Mouse (Mus musculus): ENCODE data around the gene Pip5k1c. TPM values are rescaled to one million over a fixed set of nuclear protein-coding genes. Genes with fewer than 3 reads are reported as not detected.

Pip5k1c gene
- polyA plus RNA-seq, 1 experiment from 2014 or later = 76.4 TPM

DNA sequence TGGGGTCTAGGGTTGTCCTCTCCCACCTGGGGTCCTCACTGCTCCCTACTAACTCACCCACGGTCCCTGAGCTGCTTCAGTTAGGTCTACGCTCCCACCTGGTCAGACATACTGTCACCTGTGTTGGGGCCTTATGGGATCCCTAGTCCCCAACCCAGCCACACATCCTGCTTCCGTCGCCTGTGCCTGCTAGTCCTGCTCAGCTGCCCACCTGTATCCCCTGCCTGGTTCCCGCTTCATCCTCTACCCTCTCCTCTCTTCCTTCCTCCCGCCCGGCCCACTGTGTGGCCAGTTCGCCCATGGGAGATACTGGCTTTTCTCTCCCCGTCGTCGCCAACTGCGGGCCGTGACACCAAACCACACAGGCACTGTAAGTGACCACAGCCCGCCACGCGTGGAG, 22.8 kb downstream of the Pip5k1c start:
- no peak overlapping the region for H3K9ac ChIP-seq (ENCODE audit: low read length)
- DNase-seq (ENCODE audit: low spot score) (no peak), ATAC-seq (no peak)
- no peaks in the 10 kb centered on the region for H3K9me3 ChIP-seq (replicated peaks; ENCODE audit: control insufficient read depth, low read length)
- no peak overlapping the region for H3K4me2 ChIP-seq (ENCODE audit: low read length)
- peaks cover 9% of the 10 kb centered on the region for H3K4me1 ChIP-seq (ENCODE audit: control insufficient read depth, insufficient read depth, low read length)
- 93% methylated on average over 16 of the region's 16 CpGs for WGBS
- H3K27me3 ChIP-seq (replicated peaks; ENCODE audit: control insufficient read depth, insufficient read depth, low read length) = no peaks in the 10 kb centered on the region
- H3K4me3 ChIP-seq (ENCODE audit: low read depth, low read length) = no peak overlapping the region
- H3K27ac ChIP-seq (ENCODE audit: low read depth, low read length) = no peak overlapping the region
- peaks cover 77% of the 10 kb centered on the region for H3K36me3 ChIP-seq (ENCODE audit: control insufficient read depth, insufficient read depth, low read length)

- Histone ChIP-seq H3K9me3 (replicated peaks; ENCODE audit: control insufficient read depth, low read length) (no peaks in the 10 kb centered on the region), H3K9ac (ENCODE audit: low read length) (peak overlapping the region; percentile 1; the same call in 1 of the 2 replicates), H3K4me1 (ENCODE audit: control insufficient read depth, insufficient read depth, low read length) (peaks cover 9% of the 10 kb centered on the region), H3K4me2 (ENCODE audit: low read length) (no peak overlapping the region), H3K27me3 (replicated peaks; ENCODE audit: control insufficient read depth, insufficient read depth, low read length) (no peaks in the 10 kb centered on the region), H3K36me3 (ENCODE audit: control insufficient read depth, insufficient read depth, low read length) (peaks cover 67% of the 10 kb centered on the region), H3K4me3 (ENCODE audit: low read depth, low read length) (no peak overlapping the region), H3K27ac (ENCODE audit: low read depth, low read length) (no peak overlapping the region)
- ATAC-seq = no peak
- 38% methylated on average over 16 of the region's 16 CpGs for WGBS
- no peak for DNase-seq (ENCODE audit: low spot score)
Measured at GRCm38 (mm10) chr10:81316338-81317060, 23.7 kb downstream of the Pip5k1c start.

- no peak overlapping the region for H3K27ac ChIP-seq (ENCODE audit: low read depth, low read length)
- 16% methylated on average over 17 of the region's 20 CpGs for WGBS
- H3K4me3 ChIP-seq (ENCODE audit: low read depth, low read length) = no peak overlapping the region
- no peak for ATAC-seq
- no peak overlapping the region for H3K4me2 ChIP-seq (ENCODE audit: low read length)
- no peaks in the 10 kb centered on the region for H3K9me3 ChIP-seq (replicated peaks; ENCODE audit: control insufficient read depth, low read length)
- peak; percentile 29 for DNase-seq (ENCODE audit: low spot score)
- H3K9ac ChIP-seq (ENCODE audit: low read length) = peak overlapping the region; percentile 1; the same call in 1 of the 2 replicates
- H3K36me3 ChIP-seq (ENCODE audit: control insufficient read depth, insufficient read depth, low read length) = peaks cover 62% of the 10 kb centered on the region
- no peaks in the 10 kb centered on the region for H3K27me3 ChIP-seq (replicated peaks; ENCODE audit: control insufficient read depth, insufficient read depth, low read length)
- H3K4me1 ChIP-seq (ENCODE audit: control insufficient read depth, insufficient read depth, low read length) = peaks cover 9% of the 10 kb centered on the region
Measured at GRCm38 (mm10) chr10:81317273-81317672, 24.5 kb downstream of the Pip5k1c start.

DNA sequence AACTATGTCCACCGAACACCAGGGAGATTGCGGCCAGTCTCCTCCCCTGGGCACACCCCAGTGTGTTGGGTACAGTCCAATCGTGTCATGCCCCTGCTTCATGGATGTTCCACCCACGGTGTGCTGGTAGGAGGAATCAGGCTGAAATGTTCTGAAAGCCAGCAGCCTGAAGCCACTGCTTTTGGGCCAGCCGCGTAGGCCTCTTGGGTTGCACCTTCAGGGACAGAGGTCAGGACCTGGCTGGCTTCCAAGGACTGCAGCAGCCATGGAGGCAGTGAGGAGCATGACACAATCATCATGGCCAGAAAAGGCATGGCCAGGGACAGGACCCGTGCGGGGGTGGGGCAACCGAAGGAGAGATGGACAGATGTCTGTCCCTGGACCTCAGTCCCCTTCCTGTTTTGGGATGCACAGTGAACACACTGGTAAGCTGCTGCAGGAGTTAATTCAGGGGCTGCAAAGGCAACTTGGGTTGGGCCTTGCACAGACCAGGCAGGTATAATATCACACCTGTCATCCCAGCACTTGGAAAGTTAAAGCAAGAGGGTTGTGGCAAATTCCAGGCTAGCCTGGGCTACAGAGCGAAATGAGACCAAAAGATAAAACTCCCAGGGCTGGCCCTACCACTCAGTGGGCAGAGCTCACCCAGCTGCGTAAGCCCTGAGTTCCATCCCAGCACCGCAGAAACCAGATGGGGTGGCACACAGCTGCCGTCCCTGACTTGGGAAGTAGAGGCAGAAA, 26.0 kb downstream of the Pip5k1c start:
- WGBS = 93% methylated on average over 13 of the region's 13 CpGs
- Histone ChIP-seq H3K27ac (ENCODE audit: low read depth, low read length) (no peak overlapping the region), H3K4me3 (ENCODE audit: low read depth, low read length) (no peak overlapping the region), H3K4me2 (ENCODE audit: low read length) (no peak overlapping the region; the same call in 1 of the 2 replicates), H3K4me1 (ENCODE audit: control insufficient read depth, insufficient read depth, low read length) (peaks cover 9% of the 10 kb centered on the region), H3K9me3 (replicated peaks; ENCODE audit: control insufficient read depth, low read length) (no peaks in the 10 kb centered on the region), H3K9ac (ENCODE audit: low read length) (peak overlapping the region; percentile 59; the same call in 1 of the 2 replicates), H3K36me3 (ENCODE audit: control insufficient read depth, insufficient read depth, low read length) (peaks cover 62% of the 10 kb centered on the region), H3K27me3 (replicated peaks; ENCODE audit: control insufficient read depth, insufficient read depth, low read length) (no peaks in the 10 kb centered on the region)
- ATAC-seq (no peak), DNase-seq (ENCODE audit: low spot score) (no peak)

- Histone ChIP-seq H3K4me3 (ENCODE audit: low read depth, low read length) (peak overlapping the region; percentile 93), H3K36me3 (ENCODE audit: control insufficient read depth, insufficient read depth, low read length) (peaks cover 62% of the 10 kb centered on the region), H3K27me3 (replicated peaks; ENCODE audit: control insufficient read depth, insufficient read depth, low read length) (no peaks in the 10 kb centered on the region), H3K9ac (ENCODE audit: low read length) (peak overlapping the region; percentile 59), H3K4me2 (ENCODE audit: low read length) (peak overlapping the region; percentile 70), H3K4me1 (ENCODE audit: control insufficient read depth, insufficient read depth, low read length) (peaks cover 9% of the 10 kb centered on the region), H3K9me3 (replicated peaks; ENCODE audit: control insufficient read depth, low read length) (no peaks in the 10 kb centered on the region), H3K27ac (ENCODE audit: low read depth, low read length) (peak overlapping the region; percentile 91; the same call in 1 of the 2 replicates)
- WGBS = 43% methylated on average over 8 of the region's 8 CpGs
- no peak for ATAC-seq
- DNase-seq (ENCODE audit: low spot score) = no peak
Measured at GRCm38 (mm10) chr10:81319330-81319699, 26.6 kb downstream of the Pip5k1c start.

- Histone ChIP-seq H3K27me3 (replicated peaks; ENCODE audit: control insufficient read depth, insufficient read depth, low read length) (no peaks in the 10 kb centered on the region), H3K27ac (ENCODE audit: low read depth, low read length) (peak overlapping the region; percentile 91), H3K4me1 (ENCODE audit: control insufficient read depth, insufficient read depth, low read length) (peaks cover 9% of the 10 kb centered on the region), H3K4me3 (ENCODE audit: low read depth, low read length) (peak overlapping the region; percentile 93), H3K36me3 (ENCODE audit: control insufficient read depth, insufficient read depth, low read length) (peaks cover 62% of the 10 kb centered on the region), H3K9ac (ENCODE audit: low read length) (peak overlapping the region; percentile 59), H3K4me2 (ENCODE audit: low read length) (peak overlapping the region; percentile 70), H3K9me3 (replicated peaks; ENCODE audit: control insufficient read depth, low read length) (no peaks in the 10 kb centered on the region)
- DNase-seq (ENCODE audit: low spot score) (peak; percentile 99), ATAC-seq (peak; percentile 0; the same call in 1 of the 2 replicates)
- 2% methylated on average over 38 of the region's 38 CpGs for WGBS
Measured at GRCm38 (mm10) chr10:81319741-81320549, 27.2 kb downstream of the Pip5k1c start.

DNA sequence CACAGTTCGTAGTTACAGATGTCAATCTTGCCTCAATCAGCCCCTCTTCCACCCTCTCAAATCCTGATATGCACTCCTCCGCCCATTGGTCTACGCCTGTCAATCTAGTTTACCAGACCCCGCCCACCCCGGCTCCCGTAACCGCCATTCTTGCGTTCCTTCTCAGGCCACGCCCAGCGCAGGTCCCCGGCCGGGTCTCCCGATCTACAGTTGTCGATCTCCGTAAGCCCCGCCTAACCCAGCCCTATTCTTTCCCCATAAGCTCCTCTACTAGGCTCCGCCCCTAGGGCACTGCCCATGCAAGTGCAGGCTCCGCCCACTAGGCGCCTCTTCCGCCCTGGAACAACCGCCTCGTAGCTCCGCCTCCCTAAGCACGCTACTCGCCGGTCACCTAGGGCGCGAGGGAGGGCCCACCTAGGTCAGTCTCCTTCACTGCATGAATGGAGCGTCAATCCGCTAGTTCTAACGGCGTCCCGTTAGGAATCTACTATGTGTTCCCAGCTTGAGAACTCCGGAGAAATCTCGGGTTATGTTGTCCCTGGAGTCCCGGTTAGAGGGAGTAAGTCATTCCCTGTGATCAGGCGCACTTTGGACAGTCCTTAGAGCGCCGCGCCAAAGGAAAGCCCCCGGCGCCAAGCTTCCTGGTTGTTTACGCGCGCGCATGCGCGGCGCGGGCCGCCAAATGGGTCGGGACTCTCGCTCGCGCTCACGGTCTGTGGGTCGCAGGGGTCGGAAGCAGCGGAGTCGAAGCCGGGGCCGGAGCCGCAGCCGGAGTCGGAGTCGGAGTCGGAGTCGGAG, 28.0 kb downstream of the Pip5k1c start, which contains the start of gene Cactin:
Gene Cactin, plus strand, starts transcription at position 554 of the 798 bp plus-strand sequence.
- peak; percentile 93 for ATAC-seq
- H3K36me3 ChIP-seq (ENCODE audit: control insufficient read depth, insufficient read depth, low read length) = peaks cover 62% of the 10 kb centered on the region
- peak; percentile 100 for DNase-seq (ENCODE audit: low spot score)
- H3K9ac ChIP-seq (ENCODE audit: low read length) = peak within 1 kb of the TSS; percentile 82
- no peaks in the 10 kb centered on the region for H3K27me3 ChIP-seq (replicated peaks; ENCODE audit: control insufficient read depth, insufficient read depth, low read length)
- H3K4me3 ChIP-seq (ENCODE audit: low read depth, low read length) = peak within 1 kb of the TSS; percentile 93
- H3K27ac ChIP-seq (ENCODE audit: low read depth, low read length) = peak within 1 kb of the TSS; percentile 91
- H3K9me3 ChIP-seq (replicated peaks; ENCODE audit: control insufficient read depth, low read length) = no peaks in the 10 kb centered on the region
- WGBS = under 1% methylated on average over 68 of the region's 68 CpGs
- peak within 1 kb of the TSS; percentile 70 for H3K4me2 ChIP-seq (ENCODE audit: low read length)
- peaks cover 9% of the 10 kb centered on the region for H3K4me1 ChIP-seq (ENCODE audit: control insufficient read depth, insufficient read depth, low read length)

GRCm38 (mm10) chr10:81321436-81321835, 28.7 kb downstream of the Pip5k1c start:
- Histone ChIP-seq H3K9me3 (replicated peaks; ENCODE audit: control insufficient read depth, low read length) (no peaks in the 10 kb centered on the region), H3K9ac (ENCODE audit: low read length) (peak overlapping the region; percentile 82), H3K4me2 (ENCODE audit: low read length) (peak overlapping the region; percentile 70), H3K4me1 (ENCODE audit: control insufficient read depth, insufficient read depth, low read length) (peaks cover 9% of the 10 kb centered on the region), H3K4me3 (ENCODE audit: low read depth, low read length) (peak overlapping the region; percentile 93), H3K27me3 (replicated peaks; ENCODE audit: control insufficient read depth, insufficient read depth, low read length) (no peaks in the 10 kb centered on the region), H3K27ac (ENCODE audit: low read depth, low read length) (peak overlapping the region; percentile 91; the same call in 1 of the 2 replicates), H3K36me3 (ENCODE audit: control insufficient read depth, insufficient read depth, low read length) (peaks cover 62% of the 10 kb centered on the region)
- DNase-seq (ENCODE audit: low spot score) (no peak), ATAC-seq (peak; percentile 1; the same call in 1 of the 2 replicates)
- WGBS = 4% methylated on average over 16 of the region's 20 CpGs

Measured in forebrain, embryonic 14.5 days (tissue).